Mouse (Mus musculus): Measurements from ENCODE around the gene Ezh1. TPM values are rescaled to one million over a fixed set of nuclear protein-coding genes. Genes with fewer than 3 reads are reported as not detected.
A peak's percentile ranks its signal among the peaks of the same experiment; 100 is the strongest.

The Ezh1 gene
- polyA plus RNA-seq, 1 experiment from 2014 or later: 18.5 TPM

DNA sequence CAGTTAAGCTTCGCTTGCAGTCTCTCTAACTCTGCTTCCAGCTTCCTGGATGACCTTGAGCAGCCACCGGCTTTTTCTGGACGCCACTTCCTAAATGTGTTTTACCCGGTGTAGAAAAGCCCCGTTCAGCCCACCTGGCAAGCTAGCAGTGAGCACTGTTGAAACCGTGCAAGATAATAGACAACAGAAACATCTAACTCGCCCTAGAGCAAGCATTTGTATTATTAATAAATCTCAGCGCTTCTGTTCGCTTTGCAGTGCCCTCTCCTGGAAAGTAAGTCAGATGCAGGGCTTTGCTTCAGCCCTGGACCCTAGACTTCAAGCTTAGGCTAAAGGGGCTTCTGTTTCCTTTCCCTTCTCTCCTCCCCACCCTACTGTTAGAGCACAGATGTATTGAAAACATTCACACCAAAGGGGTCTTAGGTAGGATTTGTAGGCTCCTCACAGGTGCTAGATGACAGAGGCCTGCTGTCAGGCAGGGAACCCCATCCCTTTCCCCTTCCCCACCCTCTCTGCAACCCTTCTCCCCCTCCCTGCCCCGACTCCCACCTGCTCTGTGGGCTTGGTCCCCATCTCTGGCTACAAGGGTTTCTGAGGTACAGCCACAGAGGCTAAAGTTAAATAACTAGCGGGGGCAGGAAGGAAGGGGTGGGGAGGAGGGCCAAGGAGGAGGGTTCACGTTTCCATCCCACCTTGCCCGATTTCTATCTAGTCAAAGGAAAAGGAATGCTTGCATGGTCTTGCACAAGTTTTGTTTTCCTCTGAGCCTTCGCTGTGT, 51.2 kb downstream of the Ezh1 start, which contains the start of gene Ccr10:
Gene Ccr10 (minus strand): TSS at position 593 of the 778 bp plus-strand sequence.
- peaks cover 47% of the 10 kb centered on the region for H3K4me1 ChIP-seq (ENCODE audit: control insufficient read depth, insufficient read depth, low read length)
- peaks cover 20% of the 10 kb centered on the region for H3K27me3 ChIP-seq (ENCODE audit: control insufficient read depth, insufficient read depth, low read length)
- H3K27ac ChIP-seq (ENCODE audit: low read length): peak within 1 kb of the TSS; percentile 27; the same call in 1 of the 2 replicates
- ATAC-seq (ENCODE audit: insufficient read depth, low FRiP score): no peak
- H3K9me3 ChIP-seq (replicated peaks; ENCODE audit: control insufficient read depth, low read length): no peaks in the 10 kb centered on the region
- H3K36me3 ChIP-seq (ENCODE audit: control insufficient read depth, insufficient read depth, low read length): no peaks in the 10 kb centered on the region
- peak within 1 kb of the TSS; percentile 65 for H3K9ac ChIP-seq (ENCODE audit: low read length)
- H3K4me3 ChIP-seq (replicated peaks; ENCODE audit: low read length): peak within 1 kb of the TSS; percentile 42
- 28% methylated on average over 14 of the region's 14 CpGs for WGBS
- peak within 1 kb of the TSS; percentile 92 for H3K4me2 ChIP-seq (ENCODE audit: low read depth, low read length)

DNA sequence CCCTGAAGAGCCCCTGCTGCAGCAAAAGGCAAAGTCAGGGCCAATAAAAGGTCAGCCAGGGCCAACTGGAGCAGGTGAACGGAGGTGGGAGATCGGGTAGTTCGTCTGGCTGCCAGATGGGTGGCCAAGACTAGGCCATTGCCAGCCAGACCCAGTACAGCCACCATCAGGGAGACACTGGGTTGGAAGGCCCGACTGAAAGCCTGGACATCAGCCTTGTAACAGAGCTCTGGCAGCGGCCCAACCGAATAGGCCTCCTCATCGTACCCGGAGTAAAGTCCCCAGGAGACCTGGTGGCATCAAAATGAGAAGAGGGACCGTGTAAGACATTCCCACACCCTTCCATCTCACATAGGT, 51.9 kb downstream of the Ezh1 start:
- Histone ChIP-seq H3K4me3 (replicated peaks; ENCODE audit: low read length) (peak overlapping the region; percentile 35), H3K4me1 (ENCODE audit: control insufficient read depth, insufficient read depth, low read length) (peaks cover 52% of the 10 kb centered on the region), H3K9ac (ENCODE audit: low read length) (peak overlapping the region; percentile 64), H3K4me2 (ENCODE audit: low read depth, low read length) (peak overlapping the region; percentile 92), H3K27me3 (ENCODE audit: control insufficient read depth, insufficient read depth, low read length) (peaks cover 20% of the 10 kb centered on the region), H3K36me3 (ENCODE audit: control insufficient read depth, insufficient read depth, low read length) (no peaks in the 10 kb centered on the region), H3K9me3 (replicated peaks; ENCODE audit: control insufficient read depth, low read length) (no peaks in the 10 kb centered on the region), H3K27ac (ENCODE audit: low read length) (0 out of 2 replicates have a peak overlapping the region, but pooled peaks have one; percentile 92)
- WGBS: 25% methylated on average over 9 of the region's 9 CpGs
- ATAC-seq (ENCODE audit: insufficient read depth, low FRiP score): no peak

DNA sequence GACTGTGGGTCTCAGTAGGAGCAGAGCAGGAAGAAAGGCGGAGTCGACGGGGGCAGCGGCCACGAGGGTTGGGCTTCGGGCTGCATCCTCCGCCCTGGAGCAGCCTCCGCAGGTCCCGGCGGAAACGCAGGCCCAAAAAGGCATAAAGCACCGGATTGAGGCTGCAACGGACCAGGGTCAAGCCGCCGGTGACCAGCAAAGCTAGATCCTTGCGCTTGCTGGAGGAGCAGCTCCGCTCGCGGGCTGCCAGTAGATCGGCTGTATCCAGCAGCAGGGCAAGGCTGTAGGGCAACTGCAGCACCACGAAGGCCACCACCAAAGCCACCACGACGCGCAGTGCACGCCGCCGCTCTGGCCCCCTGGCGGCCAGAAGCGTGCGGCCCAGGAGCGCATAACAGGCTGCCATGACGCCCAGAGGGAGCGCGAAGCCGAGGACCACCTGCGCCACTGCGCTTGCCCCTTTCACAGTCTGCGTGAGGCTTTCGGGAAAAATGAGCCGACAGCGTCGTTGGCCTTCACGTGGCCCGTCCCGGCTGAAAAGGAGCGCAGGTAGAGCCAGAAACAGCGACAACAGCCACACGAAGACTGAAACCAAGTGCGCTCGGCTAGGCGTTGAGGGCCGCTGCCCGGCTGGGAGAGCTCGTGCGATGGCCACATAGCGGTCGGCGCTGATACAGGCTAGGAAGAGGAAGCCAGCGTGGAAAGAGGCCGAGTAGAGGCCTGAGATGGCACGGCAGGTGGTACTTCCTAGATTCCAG, 52.5 kb downstream of the Ezh1 start:
- WGBS: 3% methylated on average over 61 of the region's 61 CpGs
- H3K27ac ChIP-seq (ENCODE audit: low read length): peak overlapping the region; percentile 92
- H3K4me2 ChIP-seq (ENCODE audit: low read depth, low read length): peak overlapping the region; percentile 92
- peaks cover 58% of the 10 kb centered on the region for H3K4me1 ChIP-seq (ENCODE audit: control insufficient read depth, insufficient read depth, low read length)
- H3K27me3 ChIP-seq (ENCODE audit: control insufficient read depth, insufficient read depth, low read length): peaks cover 20% of the 10 kb centered on the region
- H3K36me3 ChIP-seq (ENCODE audit: control insufficient read depth, insufficient read depth, low read length): no peaks in the 10 kb centered on the region
- no peaks in the 10 kb centered on the region for H3K9me3 ChIP-seq (replicated peaks; ENCODE audit: control insufficient read depth, low read length)
- H3K9ac ChIP-seq (ENCODE audit: low read length): peak overlapping the region; percentile 64
- peak overlapping the region; percentile 35 for H3K4me3 ChIP-seq (replicated peaks; ENCODE audit: low read length)
- peak; percentile 30; the same call in 1 of the 2 replicates for ATAC-seq (ENCODE audit: insufficient read depth, low FRiP score)

DNA sequence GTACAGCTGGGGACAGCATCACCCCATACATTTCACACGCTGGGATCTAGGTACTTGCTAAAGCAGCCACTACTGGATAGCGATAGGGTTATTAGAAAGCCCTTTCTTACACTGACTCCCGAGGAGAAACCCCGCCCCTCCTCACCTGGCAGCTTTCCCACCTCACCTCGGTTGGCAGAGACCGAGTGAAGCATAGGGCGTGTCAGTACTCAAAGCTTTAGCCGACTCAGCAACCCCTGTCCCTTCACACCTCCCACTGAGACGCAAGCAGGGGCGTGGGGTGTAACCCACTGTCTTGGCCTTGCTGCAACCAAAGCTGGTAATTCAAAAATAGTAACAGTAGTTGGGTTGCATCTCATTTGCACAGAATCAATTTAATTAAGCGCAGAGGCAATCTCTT, 53.2 kb downstream of the Ezh1 start:
- Histone ChIP-seq H3K9ac (ENCODE audit: low read length) (peak overlapping the region; percentile 64; the same call in 1 of the 2 replicates), H3K4me3 (replicated peaks; ENCODE audit: low read length) (peak overlapping the region; percentile 35)

DNA sequence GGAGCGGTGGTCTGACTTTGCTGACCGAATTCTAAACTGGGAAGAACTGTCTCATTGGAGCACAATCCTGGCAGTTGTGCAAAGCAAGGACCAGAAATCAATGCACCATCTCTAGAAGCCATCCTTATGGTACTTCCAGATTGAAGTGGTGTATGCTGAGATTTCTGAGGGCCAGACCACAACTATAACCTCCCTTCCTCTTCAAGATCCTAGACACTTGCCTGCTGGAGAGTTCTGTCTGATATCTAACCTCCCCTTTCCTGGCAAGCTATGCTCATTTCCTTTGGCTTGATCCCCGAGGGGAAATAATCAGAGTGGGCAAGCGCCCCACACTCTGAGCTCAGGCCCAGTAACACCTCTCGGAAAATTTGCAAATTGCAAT, 53.8 kb downstream of the Ezh1 start:
- Histone ChIP-seq H3K9ac (ENCODE audit: low read length) (peak overlapping the region; percentile 77), H3K9me3 (replicated peaks; ENCODE audit: control insufficient read depth, low read length) (no peaks in the 10 kb centered on the region), H3K27ac (ENCODE audit: low read length) (peak overlapping the region; percentile 96), H3K4me2 (ENCODE audit: low read depth, low read length) (peak overlapping the region; percentile 92), H3K36me3 (ENCODE audit: control insufficient read depth, insufficient read depth, low read length) (peaks cover 4% of the 10 kb centered on the region; the same call in 1 of the 2 replicates), H3K27me3 (ENCODE audit: control insufficient read depth, insufficient read depth, low read length) (peaks cover 16% of the 10 kb centered on the region), H3K4me3 (replicated peaks; ENCODE audit: low read length) (peak overlapping the region; percentile 62), H3K4me1 (ENCODE audit: control insufficient read depth, insufficient read depth, low read length) (peaks cover 64% of the 10 kb centered on the region)
- no peak for ATAC-seq (ENCODE audit: insufficient read depth, low FRiP score)
- WGBS: 8% methylated on average over 5 of the region's 5 CpGs

More for the DNA sequence above, 53.2 kb downstream of the Ezh1 start:
- Histone ChIP-seq H3K4me2 (ENCODE audit: low read depth, low read length) (peak overlapping the region; percentile 92), H3K36me3 (ENCODE audit: control insufficient read depth, insufficient read depth, low read length) (no peaks in the 10 kb centered on the region), H3K4me1 (ENCODE audit: control insufficient read depth, insufficient read depth, low read length) (peaks cover 64% of the 10 kb centered on the region), H3K27ac (ENCODE audit: low read length) (peak overlapping the region; percentile 92), H3K27me3 (ENCODE audit: control insufficient read depth, insufficient read depth, low read length) (peaks cover 20% of the 10 kb centered on the region), H3K9me3 (replicated peaks; ENCODE audit: control insufficient read depth, low read length) (no peaks in the 10 kb centered on the region)
- WGBS: 9% methylated on average over 11 of the region's 11 CpGs
- no peak for ATAC-seq (ENCODE audit: insufficient read depth, low FRiP score)

DNA sequence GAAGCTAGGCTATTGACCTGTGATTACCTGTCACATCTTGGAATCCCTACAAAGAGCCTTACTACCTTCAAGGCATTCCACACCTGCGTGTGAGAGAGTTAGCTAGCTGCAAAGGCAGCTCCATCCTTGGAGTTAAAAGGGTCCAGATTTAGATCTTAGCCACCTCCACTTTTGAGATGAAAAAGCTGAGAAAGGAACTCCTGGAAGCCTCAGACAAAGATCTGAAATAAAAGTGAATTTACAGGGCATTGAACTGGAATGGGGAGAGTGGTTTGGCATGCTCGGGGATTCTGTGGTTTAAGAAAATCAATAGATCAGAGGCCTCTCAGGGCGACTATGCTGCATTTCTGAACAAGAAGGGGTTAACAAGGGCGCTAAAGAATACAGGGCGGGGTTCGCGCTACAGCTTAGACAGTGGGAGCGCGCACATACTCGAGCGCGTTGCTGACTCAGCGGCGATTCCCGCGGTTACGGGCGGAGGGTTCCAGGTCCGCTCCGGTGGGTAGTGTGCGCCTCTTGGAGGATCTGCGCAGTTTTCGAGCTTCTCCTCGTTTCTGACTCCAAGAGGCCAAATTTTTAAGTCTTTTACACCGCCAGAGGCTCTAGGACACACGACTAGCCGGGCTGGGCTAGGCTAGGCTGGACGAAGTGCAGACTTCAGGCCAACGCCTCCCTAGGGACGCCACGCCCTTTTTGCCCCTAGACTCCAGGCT, 54.4 kb downstream of the Ezh1 start:
- ATAC-seq (ENCODE audit: insufficient read depth, low FRiP score): peak; percentile 64
- Histone ChIP-seq H3K4me3 (replicated peaks; ENCODE audit: low read length) (peak overlapping the region; percentile 62), H3K27me3 (ENCODE audit: control insufficient read depth, insufficient read depth, low read length) (peaks cover 11% of the 10 kb centered on the region), H3K9ac (ENCODE audit: low read length) (peak overlapping the region; percentile 77), H3K9me3 (replicated peaks; ENCODE audit: control insufficient read depth, low read length) (no peaks in the 10 kb centered on the region), H3K27ac (ENCODE audit: low read length) (peak overlapping the region; percentile 96), H3K4me1 (ENCODE audit: control insufficient read depth, insufficient read depth, low read length) (peaks cover 59% of the 10 kb centered on the region), H3K4me2 (ENCODE audit: low read depth, low read length) (peak overlapping the region; percentile 92), H3K36me3 (ENCODE audit: control insufficient read depth, insufficient read depth, low read length) (peaks cover 7% of the 10 kb centered on the region)
- under 1% methylated on average over 31 of the region's 31 CpGs for WGBS

DNA sequence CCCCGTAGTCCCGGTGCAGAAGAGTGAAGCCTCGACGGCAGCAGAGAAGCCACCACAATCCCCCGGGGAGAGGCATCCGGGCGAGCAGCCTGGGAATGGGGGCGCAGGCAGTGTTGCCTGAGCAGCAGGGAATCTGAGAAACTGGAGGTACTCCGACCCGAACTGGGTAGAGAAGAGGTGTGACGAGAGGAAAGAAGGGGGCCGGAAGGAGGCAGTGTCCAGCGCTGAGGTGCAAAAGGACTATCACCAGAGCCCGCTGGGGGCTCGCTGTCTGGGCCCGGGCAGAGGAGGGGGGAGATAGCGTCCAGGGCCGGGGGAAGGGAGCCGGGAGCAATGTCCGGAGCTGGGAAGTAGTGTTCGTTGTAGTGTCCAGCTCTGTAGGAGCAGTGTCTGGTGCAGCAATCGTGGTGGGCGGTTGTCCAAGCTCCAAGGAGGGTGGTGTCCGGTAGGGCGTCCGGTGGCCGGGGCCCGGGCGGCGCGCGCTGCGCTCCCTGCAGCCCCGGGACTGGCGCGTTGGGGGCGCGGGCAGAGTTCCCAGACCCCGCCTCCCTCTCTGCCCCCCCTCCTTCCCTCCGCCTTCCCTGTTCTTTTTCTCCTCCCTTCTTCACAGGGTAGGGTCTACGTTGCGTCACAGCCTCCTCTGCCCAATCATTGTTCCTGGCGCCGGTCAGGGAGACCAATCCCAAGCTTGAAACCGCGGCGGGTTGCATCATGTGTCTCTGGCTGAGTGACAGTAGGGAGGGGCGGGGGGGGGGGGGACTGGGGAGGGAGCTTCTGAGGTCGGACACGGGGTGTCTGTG, 55.3 kb downstream of the Ezh1 start, which contains the start of gene Plekhh3:
Gene Plekhh3 (minus strand): TSS at position 541 of the 800 bp plus-strand sequence.
- H3K4me3 ChIP-seq (replicated peaks; ENCODE audit: low read length): peak within 1 kb of the TSS; percentile 85
- peak within 1 kb of the TSS; percentile 90 for H3K9ac ChIP-seq (ENCODE audit: low read length)
- peaks cover 10% of the 10 kb centered on the region for H3K36me3 ChIP-seq (ENCODE audit: control insufficient read depth, insufficient read depth, low read length)
- H3K9me3 ChIP-seq (replicated peaks; ENCODE audit: control insufficient read depth, low read length): no peaks in the 10 kb centered on the region
- peaks cover 52% of the 10 kb centered on the region for H3K4me1 ChIP-seq (ENCODE audit: control insufficient read depth, insufficient read depth, low read length)
- peak within 1 kb of the TSS; percentile 96 for H3K27ac ChIP-seq (ENCODE audit: low read length)
- WGBS: under 1% methylated on average over 48 of the region's 50 CpGs
- peaks cover 5% of the 10 kb centered on the region; the same call in 1 of the 2 replicates for H3K27me3 ChIP-seq (ENCODE audit: control insufficient read depth, insufficient read depth, low read length)
- peak; percentile 94 for ATAC-seq (ENCODE audit: insufficient read depth, low FRiP score)
- peak within 1 kb of the TSS; percentile 92 for H3K4me2 ChIP-seq (ENCODE audit: low read depth, low read length)

DNA sequence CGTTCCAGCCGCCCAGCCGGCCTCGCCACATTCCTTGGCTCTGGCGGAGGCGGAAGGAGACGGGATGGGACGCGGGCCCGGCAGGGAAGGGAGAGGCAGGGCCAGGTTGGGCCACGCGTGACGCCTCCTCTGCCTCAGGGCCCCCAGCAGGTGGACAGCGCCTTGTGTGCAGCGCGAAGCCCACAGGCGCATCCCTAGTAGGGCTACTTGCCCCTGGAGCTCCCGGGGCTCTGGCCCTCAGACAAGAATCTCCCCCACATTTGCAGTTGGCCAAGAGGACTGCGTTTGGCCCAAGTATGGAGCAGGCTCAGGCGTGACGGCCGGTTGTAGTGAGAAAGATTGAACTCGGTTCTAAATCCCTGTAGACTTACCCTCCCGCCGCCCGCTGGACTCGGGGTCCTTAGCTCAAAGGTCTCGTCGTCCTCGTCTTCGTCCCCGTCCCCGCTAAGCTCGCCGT, 55.9 kb downstream of the Ezh1 start, which contains the start of gene Cntnap1:
Gene Cntnap1 (plus strand): TSS at position 170 of the 457 bp plus-strand sequence.
- Histone ChIP-seq H3K27ac (ENCODE audit: low read length) (peak within 1 kb of the TSS; percentile 91), H3K4me1 (ENCODE audit: control insufficient read depth, insufficient read depth, low read length) (peaks cover 49% of the 10 kb centered on the region), H3K27me3 (ENCODE audit: control insufficient read depth, insufficient read depth, low read length) (peaks cover 5% of the 10 kb centered on the region; the same call in 1 of the 2 replicates), H3K9me3 (replicated peaks; ENCODE audit: control insufficient read depth, low read length) (no peaks in the 10 kb centered on the region), H3K4me2 (ENCODE audit: low read depth, low read length) (peak within 1 kb of the TSS; percentile 92), H3K4me3 (replicated peaks; ENCODE audit: low read length) (peak within 1 kb of the TSS; percentile 85), H3K36me3 (ENCODE audit: control insufficient read depth, insufficient read depth, low read length) (peaks cover 10% of the 10 kb centered on the region), H3K9ac (ENCODE audit: low read length) (peak within 1 kb of the TSS; percentile 90)
- ATAC-seq (ENCODE audit: insufficient read depth, low FRiP score): no peak
- under 1% methylated on average over 35 of the region's 35 CpGs for WGBS

All from stomach, embryonic 16.5 days (tissue).